Mouse (Mus musculus) E14TG2a.4 (cell line): Measurements from ENCODE around the gene Map1b.

ENCODE experiments used
- CTCF ChIP-seq: conservative IDR thresholded peaks from 2 replicates; pipeline ENCODE4 v1.5.1; 2014; ENCODE audit warnings: low read length
- NANOG ChIP-seq: IDR thresholded peaks from 2 replicates; pipeline ENCODE4 v1.6.1; 2014; ENCODE audit warnings: borderline replicate concordance, low read length, mixed read lengths
- POU5F1 ChIP-seq: IDR thresholded peaks from 2 replicates; pipeline ENCODE4 v1.6.1; 2014; ENCODE audit warnings: low read length, borderline replicate concordance

DNA sequence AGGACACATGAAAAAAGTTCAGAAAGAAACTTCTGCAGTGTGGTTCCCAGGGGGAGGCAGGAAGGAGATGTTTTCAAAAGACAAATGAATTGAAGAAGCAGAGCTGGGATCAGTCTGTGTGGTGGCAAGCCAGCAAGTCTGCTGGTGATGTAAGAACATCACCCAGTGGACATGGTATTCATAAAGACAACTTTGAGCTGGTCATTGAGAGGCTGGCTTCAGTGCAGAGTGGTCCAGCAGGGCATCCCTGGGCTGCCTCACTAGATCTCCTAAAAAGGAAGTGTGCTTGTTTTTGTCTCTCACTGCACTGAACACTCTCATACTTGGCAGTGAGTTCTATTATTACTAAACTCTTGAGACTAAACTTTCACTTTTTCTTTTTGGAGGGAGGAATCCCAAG, 32.9 kb downstream of the Map1b start:
- TF ChIP-seq CTCF, result no peak
- TF ChIP-seq POU5F1, result no peak
- no peak for TF ChIP-seq NANOG
